Mouse (Mus musculus): Measurements from ENCODE around the gene Serhl.

Gene Serhl

GRCm38 (mm10) chr15:83084022-83084640 lies 5.2 kb upstream of the Serhl start:
- DNase-seq (ENCODE audit: low spot score), result no peak

GRCm38 (mm10) chr15:83085901-83086300 lies 3.4 kb upstream of the Serhl start:
- DNase-seq (ENCODE audit: low spot score), result no peak

- no peak for DNase-seq (ENCODE audit: low spot score)
These were observed 2.5 kb upstream of the Serhl start for GRCm38 (mm10) chr15:83086636-83087328.

GRCm38 (mm10) chr15:83088495-83089428 lies 544 bp upstream of the Serhl start:
- DNase-seq (ENCODE audit: low spot score), result no peak

- no peak for DNase-seq (ENCODE audit: low spot score)
These were observed 1.6 kb downstream of the Serhl start for GRCm38 (mm10) chr15:83090874-83091273.

GRCm38 (mm10) chr15:83093687-83094086 lies 4.4 kb downstream of the Serhl start:
- DNase-seq (ENCODE audit: low spot score), result no peak

GRCm38 (mm10) chr15:83095950-83096349 lies 6.6 kb downstream of the Serhl start:
- no peak for DNase-seq (ENCODE audit: low spot score)

GRCm38 (mm10) chr15:83099533-83100331 lies 10.4 kb downstream of the Serhl start:
- peak; percentile 66 for DNase-seq (ENCODE audit: low spot score)

GRCm38 (mm10) chr15:83100332-83100662 lies 11.0 kb downstream of the Serhl start:
- DNase-seq (ENCODE audit: low spot score), result no peak

- DNase-seq (ENCODE audit: low spot score), result no peak
These were observed 13.8 kb downstream of the Serhl start for GRCm38 (mm10) chr15:83103111-83103510.

- no peak for DNase-seq (ENCODE audit: low spot score)
These were observed 17.1 kb downstream of the Serhl start for GRCm38 (mm10) chr15:83106426-83106825.

GRCm38 (mm10) chr15:83107814-83108213 lies 18.5 kb downstream of the Serhl start:
- no peak for DNase-seq (ENCODE audit: low spot score)

GRCm38 (mm10) chr15:83111290-83111689 lies 22.0 kb downstream of the Serhl start:
- DNase-seq (ENCODE audit: low spot score), result no peak

- no peak for DNase-seq (ENCODE audit: low spot score)
These were observed 22.6 kb downstream of the Serhl start for GRCm38 (mm10) chr15:83111874-83112273.

- no peak for DNase-seq (ENCODE audit: low spot score)
These were observed 23.6 kb downstream of the Serhl start for GRCm38 (mm10) chr15:83112898-83113297.

- DNase-seq (ENCODE audit: low spot score), result no peak
These were observed 24.8 kb downstream of the Serhl start for GRCm38 (mm10) chr15:83114106-83114505.

GRCm38 (mm10) chr15:83115071-83115470 lies 25.8 kb downstream of the Serhl start:
- DNase-seq (ENCODE audit: low spot score), result no peak

GRCm38 (mm10) chr15:83118360-83118759 lies 29.1 kb downstream of the Serhl start:
- DNase-seq (ENCODE audit: low spot score), result no peak

GRCm38 (mm10) chr15:83121709-83122565 lies 32.6 kb downstream of the Serhl start:
- DNase-seq (ENCODE audit: low spot score), result no peak

- DNase-seq (ENCODE audit: low spot score), result peak; percentile 75
These were observed 33.4 kb downstream of the Serhl start, which contains the start of gene Rrp7a for GRCm38 (mm10) chr15:83122566-83123145. Gene Rrp7a (minus strand): TSS chr15:83122801.

GRCm38 (mm10) chr15:83124625-83125024 lies 35.3 kb downstream of the Serhl start:
- no peak for DNase-seq (ENCODE audit: low spot score)

Measured in urinary bladder, postnatal 10 days (tissue).